Mouse (Mus musculus) lung, postnatal 4 days (tissue): ENCODE measurements around the gene Cyth1.

Source experiments
- DNase-seq, 2 experiments: peaks; one replicate each; pipeline ENCODE4 v3.0.0; 2021

Gene Cyth1

DNA sequence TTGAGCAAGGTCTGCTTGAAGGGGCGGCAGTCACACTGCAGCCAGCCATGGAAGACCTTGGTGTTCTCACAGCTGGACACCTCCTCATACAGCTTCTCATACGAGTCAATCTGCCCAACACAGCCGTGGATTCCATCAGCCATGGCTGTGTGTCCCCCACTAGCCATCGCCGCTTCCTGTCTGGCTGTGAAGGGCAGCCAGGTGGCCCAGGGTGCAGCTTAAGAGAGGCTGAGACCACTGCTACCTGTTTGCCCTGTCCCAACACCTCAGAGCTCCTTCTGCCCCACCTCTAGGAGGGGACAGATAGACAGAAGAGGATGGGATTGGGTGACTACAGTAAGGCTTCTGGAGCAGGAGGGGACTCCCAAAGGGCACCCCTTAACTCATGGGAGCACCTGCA is 145.0 kb downstream of the Cyth1 start:
- no peak for DNase-seq

GRCm38 (mm10) chr11:118102838-118103237 is 145.6 kb downstream of the Cyth1 start:
- peak; percentile 86 to 93 for DNase-seq

- no peak for DNase-seq
Observed at GRCm38 (mm10) chr11:118101133-118101532, 147.3 kb downstream of the Cyth1 start.

GRCm38 (mm10) chr11:118096736-118097135 is 151.7 kb downstream of the Cyth1 start:
- no peak for DNase-seq

GRCm38 (mm10) chr11:118095004-118095403 is 153.4 kb downstream of the Cyth1 start:
- DNase-seq: no peak

- no peak for DNase-seq
Observed at GRCm38 (mm10) chr11:118091002-118091670, 157.3 kb downstream of the Cyth1 start.

GRCm38 (mm10) chr11:118088896-118089295 is 159.5 kb downstream of the Cyth1 start:
- DNase-seq: peak; percentile 38 to 79

DNA sequence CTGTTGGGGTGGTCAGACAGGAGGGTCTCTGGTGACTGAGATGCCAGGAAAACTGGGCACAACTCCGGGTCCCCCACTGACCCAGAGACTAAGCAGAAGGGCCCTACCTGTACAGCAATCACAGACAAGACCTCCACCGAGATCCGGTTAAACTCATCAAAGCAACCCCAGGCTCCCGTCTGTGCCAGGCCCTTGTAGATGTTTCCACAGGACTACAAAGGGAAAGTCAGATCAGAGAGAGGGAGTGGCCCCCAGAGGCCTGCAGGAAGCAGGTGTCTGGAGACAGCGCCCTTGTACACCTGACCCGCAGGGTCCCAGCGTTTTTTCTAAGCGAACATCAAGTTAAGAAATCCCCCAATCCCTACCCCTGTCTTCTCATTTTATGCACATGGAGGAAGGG is 162.4 kb downstream of the Cyth1 start:
- no peak for DNase-seq

- DNase-seq: peak in 1 of 2 experiments; percentile 49
Observed at GRCm38 (mm10) chr11:118085176-118085575, 163.2 kb downstream of the Cyth1 start.

DNA sequence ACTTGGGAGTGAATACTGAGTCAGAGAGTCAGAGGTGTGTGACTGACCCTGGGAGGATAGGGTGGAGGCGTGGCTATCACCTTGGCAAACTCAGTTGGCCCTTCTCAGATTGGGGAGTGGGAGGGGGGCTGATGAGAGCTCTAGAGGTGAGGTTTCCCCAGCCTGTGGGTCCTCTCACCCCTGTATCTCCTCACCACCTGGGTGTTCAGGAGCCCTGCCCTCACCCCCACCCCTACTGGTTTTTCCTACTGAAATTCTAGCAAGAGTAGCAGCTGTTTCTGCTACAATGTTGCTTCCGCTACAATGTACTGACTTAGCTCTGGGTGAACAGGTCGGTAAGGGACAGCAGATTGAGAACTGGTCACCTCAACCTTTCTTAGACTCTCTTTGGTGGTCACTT is 164.1 kb downstream of the Cyth1 start:
- DNase-seq: no peak

DNA sequence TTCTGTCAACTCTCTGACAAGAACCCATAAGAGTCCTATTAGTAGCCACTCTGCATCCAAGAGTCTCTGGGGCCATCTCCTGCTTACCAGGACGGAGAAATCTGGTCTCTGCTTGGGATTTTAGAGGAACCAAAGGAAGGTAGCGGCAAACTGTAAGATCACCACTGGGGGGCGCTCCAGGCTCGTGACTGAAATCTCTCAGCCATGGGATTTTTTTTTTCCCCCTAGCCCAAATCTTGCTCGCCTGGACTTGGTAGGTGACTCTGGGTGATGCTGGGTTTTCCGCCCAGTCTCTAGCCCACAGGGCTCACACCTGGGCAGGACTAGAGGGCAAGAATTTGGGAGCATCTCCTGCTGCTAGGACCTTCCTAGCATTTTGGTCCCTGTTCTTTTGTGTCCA is 164.6 kb downstream of the Cyth1 start:
- peak; percentile 66 to 80 for DNase-seq

DNA sequence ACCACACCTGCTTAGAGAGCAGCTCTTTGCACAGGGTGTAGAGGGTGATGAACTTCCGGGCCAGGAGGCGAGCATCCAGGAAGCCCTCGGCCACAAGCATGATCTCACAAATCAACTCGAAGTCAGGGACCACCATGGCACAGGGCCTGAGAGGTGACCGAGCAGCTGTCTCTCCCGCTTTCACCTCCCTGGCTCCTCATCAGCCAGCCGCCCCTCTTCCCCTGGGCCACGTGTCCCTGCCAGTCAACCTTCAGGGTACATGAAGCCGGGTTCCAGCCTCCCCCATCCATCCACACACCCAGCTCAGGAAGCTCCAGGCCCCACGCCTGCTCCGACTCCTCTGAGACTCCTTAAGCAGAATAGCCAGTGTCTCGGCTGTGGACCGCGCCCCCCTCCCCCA is 166.1 kb downstream of the Cyth1 start:
- DNase-seq: no peak
